Mouse (Mus musculus) frontal cortex, postnatal 10 days (tissue): ENCODE results near the gene Hoxb4.

Source experiments
- DNase-seq, 2 experiments: peaks; one replicate each; pipeline ENCODE4 v3.0.0; 2022; ENCODE audit warnings: low spot score in 2 of 2, mixed read lengths in 1 of 2

Gene Hoxb4

DNA sequence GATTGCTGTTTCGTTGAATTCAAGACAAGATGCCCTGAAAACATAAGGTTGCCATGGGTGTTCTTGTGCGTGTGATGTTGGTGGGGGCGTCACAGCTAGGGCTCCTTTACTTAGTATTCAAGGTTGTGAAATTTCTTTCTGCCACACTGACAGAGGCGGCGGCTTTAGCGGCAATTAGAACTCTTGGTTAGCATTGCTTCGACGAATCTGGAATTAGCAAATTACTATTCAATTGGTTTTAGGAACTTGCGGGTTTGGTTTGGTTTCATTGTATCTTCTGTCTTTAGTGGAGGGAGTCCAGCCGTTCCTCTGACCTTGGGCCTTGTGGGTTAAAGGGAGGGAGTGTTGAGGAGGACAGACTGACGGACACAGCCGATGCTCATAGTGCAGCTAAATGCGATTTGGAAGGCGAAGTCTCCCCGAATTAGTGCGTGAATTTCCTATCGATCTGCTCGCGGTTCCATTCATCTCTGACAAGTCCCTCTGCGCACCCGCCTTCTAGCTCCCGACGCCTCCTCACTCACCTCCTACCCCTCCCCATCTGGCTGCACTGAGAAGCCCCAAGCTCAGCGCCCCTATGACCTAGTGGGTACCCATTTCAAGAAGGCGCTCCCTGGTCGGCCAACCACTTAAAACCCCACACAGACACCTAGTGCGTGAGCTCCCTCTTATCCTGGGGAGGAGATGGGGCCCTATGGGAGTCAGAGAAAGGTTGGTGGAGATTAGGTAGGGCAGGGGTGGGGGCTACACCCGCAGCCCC is at the start of gene Hoxb4:
Gene Hoxb4 (plus strand): TSS at position 660 of the 760 bp plus-strand sequence.
- DNase-seq: no peak

DNA sequence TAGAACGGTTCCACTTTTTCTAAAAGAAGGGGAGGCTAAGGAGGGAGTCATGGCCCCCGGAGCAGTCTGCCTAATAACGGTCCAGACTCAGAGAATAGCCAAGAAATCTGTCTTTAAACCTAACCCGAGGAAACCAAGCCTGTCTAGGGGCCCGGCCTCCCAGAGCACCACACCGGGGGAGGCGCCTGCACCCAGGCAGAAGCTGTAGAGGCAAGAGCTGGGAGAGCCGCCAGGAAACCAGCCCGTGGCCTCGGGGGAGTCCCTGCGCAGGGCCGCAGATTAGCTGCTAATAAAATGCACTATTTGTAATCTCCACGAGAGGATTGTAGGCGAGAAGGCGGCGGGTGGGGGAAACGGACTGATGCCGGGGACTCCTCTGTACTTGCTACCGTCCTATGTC is 48.2 kb upstream of the Hoxb4 start:
- no peak for DNase-seq

GRCm38 (mm10) chr11:96270996-96271540 is 47.0 kb upstream of the Hoxb4 start, which contains the start of gene Hoxb9:
TSS of gene Hoxb9 (plus strand) at chr11:96271457.
- DNase-seq: no peak

GRCm38 (mm10) chr11:96271541-96272011 is 46.5 kb upstream of the Hoxb4 start:
- no peak for DNase-seq

DNA sequence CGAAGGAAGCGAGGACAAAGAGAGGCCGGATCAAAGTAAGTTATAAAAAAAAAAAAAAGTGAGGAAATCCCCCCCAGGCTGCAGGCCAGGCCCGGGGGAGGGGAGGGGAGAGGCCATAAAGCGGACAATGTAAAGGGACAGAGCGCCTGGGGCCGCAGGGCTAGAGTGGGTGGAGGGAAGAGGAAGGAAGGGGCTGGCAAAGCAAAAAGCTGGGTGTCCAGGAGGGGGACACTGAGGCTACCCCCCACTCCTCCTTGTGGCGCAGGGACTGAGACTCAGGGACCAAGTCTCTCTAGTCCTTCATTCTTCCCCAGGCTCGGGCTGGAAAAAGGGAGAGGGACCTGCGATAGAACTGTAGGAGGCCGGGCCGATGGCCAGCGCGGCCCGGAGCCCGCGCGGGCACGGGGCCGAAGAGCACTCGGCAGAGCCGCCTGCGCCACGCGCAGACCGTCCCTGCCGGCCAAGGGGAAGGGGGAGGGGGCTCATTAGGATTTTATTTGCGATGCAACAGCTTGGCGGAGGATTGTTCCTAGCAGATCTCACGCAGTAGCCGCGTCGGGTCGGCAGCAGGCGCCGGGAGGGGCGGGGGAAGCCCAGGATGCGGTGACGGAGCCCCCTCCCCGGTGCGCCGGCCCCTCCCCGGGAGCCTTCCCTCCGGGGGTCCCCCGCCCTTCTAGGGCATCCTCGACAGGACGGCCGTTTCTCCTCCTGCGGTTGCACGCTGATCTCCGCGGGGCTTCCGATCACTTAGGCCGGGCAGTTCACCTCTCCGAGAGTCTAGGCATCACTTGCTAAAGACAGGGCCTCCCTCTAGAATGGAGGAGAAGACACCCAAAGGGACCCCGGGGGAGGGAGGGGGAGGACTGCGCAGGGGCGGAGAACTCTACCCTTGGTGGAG is 45.8 kb upstream of the Hoxb4 start:
- no peak for DNase-seq

- no peak for DNase-seq
Observed at GRCm38 (mm10) chr11:96274428-96274827, 43.6 kb upstream of the Hoxb4 start.

DNA sequence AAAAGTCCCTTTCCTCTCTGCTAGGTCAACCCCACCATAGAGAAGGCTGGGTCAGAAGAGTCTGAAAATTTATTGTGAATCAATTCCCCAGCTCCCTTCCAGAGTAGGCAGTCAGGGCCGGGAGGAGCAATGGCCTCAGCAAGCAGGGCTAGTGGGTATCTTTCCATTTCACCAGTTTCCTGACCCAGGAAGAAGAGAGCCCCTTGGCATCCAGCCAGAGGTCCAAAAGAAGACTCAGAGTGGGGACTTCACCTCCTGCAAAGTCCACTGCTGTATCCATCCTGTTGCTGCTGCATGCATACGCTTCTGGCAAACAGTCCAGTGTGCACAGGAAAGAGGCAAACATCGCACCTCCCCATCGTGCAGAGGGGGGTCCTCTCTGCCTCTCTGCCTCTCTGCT is 42.2 kb upstream of the Hoxb4 start:
- DNase-seq: no peak

DNA sequence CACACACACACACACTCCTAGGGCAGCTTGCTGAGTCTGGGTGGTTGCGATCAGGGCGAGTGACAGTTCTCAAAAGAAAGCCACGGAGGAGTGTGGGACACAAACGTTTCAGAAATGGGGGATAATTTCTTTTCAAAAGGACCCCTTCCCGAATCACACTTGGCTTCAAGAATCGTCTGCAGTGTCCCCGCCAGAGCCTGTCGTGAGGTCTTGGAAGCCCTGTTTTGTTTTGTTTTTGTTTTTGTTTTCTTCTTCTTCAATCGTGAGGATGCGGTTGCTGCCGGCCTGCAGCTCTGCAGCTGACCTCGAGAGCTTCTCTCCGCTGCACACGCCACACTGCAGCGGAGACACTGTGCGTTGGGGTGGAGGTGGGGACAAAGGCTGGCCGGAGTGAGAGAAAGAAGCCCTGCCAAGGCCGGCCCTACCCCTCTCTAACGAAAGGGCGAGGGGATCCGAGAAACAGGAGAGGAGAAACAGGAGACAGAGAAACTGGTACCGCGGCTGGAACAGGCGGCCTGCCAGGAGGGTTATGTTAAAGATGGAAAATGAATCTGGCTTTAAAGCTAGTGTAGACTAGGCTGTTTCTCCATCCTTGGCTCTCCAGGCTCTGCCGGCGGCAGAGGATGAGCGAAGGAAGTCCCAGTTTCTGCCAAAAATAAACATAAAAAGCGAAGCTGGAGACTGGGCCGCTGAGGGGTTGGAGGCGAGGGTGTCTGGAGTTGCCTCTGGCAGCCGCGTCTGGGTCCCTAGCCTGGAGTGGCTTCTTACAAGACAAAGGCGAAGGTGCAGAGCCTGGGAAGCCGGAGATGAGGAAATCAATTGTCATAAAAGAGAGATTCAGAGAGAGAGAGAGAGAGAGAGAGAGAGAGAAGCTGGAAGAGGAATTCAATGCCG is 40.7 kb upstream of the Hoxb4 start:
- no peak for DNase-seq

DNA sequence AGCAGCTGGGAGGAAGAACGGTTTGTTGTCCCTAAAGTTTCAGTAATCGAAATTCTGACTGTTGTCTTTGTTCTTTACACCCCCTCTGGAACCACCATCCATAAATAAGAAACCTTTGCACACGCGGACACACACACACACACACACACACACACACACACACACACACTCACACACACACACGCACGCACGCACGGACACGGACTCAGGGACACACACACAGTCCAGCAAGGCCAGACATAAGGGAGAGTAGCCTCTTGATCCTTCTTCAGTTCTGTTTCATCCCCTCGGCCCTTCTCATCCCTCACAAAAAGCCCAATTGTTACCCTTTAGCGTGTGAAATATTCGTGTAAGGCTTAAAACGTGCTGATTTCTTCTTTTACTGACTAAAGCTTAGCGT is 39.7 kb upstream of the Hoxb4 start:
- no peak for DNase-seq

DNA sequence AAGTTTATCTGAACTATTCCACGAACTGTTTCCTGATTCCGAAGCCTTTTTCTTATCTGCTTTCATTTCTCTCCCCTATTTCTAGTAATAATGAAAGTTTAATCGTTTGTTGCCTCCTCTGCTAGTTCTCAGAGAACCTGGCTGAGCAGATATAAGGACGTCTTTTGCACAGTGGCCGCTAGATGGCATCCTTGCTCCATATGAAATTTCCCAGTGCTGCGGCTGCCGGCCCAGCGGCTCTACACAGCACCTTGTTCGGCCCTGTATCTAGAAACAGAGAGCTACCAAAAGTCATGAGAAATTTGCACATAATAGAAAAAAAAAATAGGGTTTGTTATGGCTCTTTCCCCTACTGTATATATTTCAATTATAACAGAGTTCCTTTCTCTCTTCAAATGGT is 39.3 kb upstream of the Hoxb4 start:
- peak; percentile 33 to 78 for DNase-seq

DNA sequence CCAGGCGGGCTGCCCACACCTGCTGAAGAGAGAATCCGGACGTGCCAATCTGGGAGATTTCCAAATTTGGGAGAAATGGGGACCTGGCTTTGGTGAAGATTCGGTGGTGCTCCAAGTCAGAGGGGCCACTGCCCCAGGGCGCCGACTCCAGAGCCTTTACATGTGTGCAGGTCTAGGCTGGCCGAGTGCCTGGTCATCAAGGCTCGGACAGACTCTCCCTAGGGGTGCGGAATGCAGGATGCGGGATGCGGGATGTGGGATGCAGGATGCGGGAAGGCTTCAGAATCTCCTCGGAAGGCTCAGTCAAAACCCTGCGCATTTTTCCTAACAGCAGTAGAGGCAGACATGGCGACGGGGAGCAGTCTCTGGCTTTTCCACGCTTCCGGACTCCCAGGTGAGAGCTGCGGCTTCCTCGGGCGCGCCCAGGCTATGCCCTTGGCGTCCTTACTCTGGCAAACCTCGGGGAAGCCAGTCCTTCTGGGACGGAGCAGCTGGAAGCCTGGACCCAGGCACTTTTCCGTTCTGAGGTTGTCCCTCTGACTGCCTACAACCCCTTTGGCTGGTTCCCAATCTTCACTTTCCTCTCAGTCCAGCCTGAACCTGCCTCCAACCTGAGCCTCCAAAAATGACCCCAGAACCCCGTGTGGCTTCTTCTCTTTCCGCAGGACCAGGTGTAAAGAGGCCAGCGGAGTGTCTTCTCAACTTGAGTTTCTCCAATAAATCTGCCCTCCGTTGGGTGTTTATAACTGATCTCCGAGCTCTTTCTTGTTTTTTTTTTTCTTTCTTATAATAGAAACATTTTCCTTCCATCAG is 38.4 kb upstream of the Hoxb4 start:
- no peak for DNase-seq

DNA sequence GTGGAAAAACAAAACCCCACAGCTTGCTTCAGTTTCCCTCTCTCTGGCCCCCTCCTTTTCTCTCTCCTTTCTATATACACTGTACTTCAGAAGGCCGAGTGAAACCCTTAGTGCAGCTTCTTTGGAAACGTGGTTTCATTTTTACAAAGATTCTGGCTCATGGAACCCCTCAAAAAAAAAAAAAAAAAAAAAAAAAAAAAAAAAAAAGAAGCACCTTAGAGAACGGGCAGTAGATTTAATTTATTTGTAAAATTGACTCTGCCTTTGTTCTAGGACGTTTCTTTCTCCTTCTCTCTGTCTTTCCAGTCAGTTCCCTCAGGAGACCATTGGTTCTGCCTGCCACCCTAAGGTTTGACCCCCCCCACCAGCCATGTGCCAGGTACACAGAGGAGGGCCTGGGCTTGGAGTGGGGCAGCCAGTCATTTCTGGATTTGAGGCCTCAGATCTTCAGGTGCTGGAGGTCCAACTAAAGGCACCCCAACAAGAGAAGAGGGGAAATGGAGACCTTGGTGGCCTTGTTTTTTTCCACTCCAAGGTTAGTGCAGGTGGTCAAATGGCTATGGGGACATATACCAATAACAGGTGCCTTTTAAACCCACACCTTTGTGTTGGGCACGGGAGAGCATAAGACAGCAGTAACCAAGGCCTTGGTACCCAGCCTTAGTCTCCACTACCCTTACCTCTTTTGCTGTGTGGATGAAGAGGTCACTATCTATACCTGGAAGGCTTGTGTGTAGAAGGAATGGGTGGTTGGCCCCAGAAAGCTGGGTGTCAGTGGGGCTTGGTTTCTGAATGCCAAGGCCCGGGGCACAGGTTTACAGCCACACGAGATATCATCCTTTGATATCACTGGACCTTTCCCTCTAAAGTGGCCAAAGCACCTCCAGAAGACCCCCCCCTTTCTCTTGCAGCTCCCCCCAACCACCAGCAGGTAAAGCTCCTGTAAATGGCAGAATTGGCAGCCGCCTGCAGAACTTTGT is 37.4 kb upstream of the Hoxb4 start:
- DNase-seq: no peak

GRCm38 (mm10) chr11:96281396-96281795 is 36.7 kb upstream of the Hoxb4 start:
- no peak for DNase-seq

GRCm38 (mm10) chr11:96281855-96282570 is 36.1 kb upstream of the Hoxb4 start, which contains the start of gene Hoxb8:
TSS of gene Hoxb8 (plus strand) at chr11:96281905.
- no peak for DNase-seq

GRCm38 (mm10) chr11:96282795-96283430 is 35.2 kb upstream of the Hoxb4 start:
- DNase-seq: no peak

DNA sequence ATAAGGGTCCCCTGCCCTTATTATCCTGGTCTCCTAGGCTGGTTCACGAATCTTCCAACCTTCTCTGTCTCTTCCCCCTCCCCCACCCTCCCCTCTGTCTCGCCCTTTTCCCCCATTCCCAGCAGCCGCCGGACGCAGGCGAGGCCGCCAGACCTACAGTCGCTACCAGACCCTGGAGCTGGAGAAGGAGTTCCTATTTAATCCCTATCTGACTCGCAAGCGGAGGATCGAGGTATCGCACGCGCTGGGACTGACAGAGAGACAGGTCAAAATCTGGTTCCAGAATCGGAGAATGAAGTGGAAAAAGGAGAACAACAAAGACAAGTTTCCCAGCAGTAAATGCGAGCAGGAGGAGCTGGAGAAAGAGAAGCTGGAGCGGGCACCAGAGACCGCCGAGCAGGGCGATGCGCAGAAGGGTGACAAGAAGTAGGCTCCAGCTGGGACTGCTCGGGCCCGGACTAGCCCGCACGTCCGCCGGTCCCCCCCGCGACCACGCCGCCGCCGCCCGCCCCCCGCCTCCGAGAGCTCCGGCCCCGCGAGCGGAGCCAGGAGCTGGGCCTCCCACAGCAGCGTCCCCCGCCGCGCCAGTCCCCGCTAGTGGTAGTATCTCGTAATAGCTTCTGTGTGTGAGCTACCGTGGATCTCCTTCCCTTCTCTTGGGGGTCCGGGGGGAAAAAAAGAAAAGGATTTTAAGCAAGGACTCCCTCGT is 33.9 kb upstream of the Hoxb4 start:
- no peak for DNase-seq
